Mouse (Mus musculus): Measurements from ENCODE around the gene Zfp982. TPM values are rescaled to one million over a fixed set of nuclear protein-coding genes. Genes with fewer than 3 reads are reported as not detected.

Zfp982 gene
- 1 to 10 TPM in 1 of 2 experiments, not detected in 1; 1.0 TPM for total RNA-seq (2023)

GRCm38 (mm10) chr4:147492117-147492516 is at the start of gene Zfp982:
Gene Zfp982 (plus strand): TSS chr4:147492417.

GRCm38 (mm10) chr4:147539918-147540317 is 47.7 kb downstream of the Zfp982 start, which contains the start of gene Gm16503:
Gene Gm16503 (plus strand): TSS chr4:147540218.

GRCm38 (mm10) chr4:147553071-147553470 is 60.9 kb downstream of the Zfp982 start, which contains the start of gene Zfp985:
Gene Zfp985 (plus strand): TSS chr4:147553277.

Other genes starting within 250 kb of the Zfp982 start
- not detected for gene Zfp988, start 186.7 kb upstream of the Zfp982 start, total RNA-seq (2023)
- under 1 TPM in 1 of 2 experiments, not detected in 1; 0.79 TPM for gene Zfp978, start 131.1 kb upstream of the Zfp982 start, total RNA-seq (2023)
- gene Gm16503, start 47.8 kb downstream of the Zfp982 start, total RNA-seq (2023), result under 1 TPM; 0.18 to 0.26 TPM
- under 1 TPM; 0.20 to 0.36 TPM for gene Zfp985, start 60.9 kb downstream of the Zfp982 start, total RNA-seq (2023)
- gene Zfp979, start 150.1 kb downstream of the Zfp982 start, total RNA-seq (2023), result not detected
- under 1 TPM; 0.44 to 0.99 TPM for gene Zfp534, start 210.1 kb downstream of the Zfp982 start, total RNA-seq (2023)

Data from T-cell, adult 66 days (primary cell).